Mouse (Mus musculus) right cerebral cortex, postnatal 36 days (tissue): ENCODE measurements at regions not wholly inside any gene's neighbourhood (a gene's known extent, or its start where the extent isn't known, plus 50 kb on each side); places are given as distances from the start of the nearest gene placed in this dataset.
"Not testable (repeated sequence)": the region's sequence is repeated elsewhere in the genome, so short reads cannot be mapped to it uniquely, and the experiment has no call there.

Source experiments
- DNase-seq, 2 experiments: peaks; one replicate each; pipeline ENCODE4 v3.0.0; 2022; ENCODE audit warnings: low spot score in 2 of 2, mixed read lengths in 1 of 2

- DNase-seq, result not testable (repeated sequence)
These were observed 262.6 kb upstream of the Ywhaq start for GRCm38 (mm10) chr12:21680026-21680425.

- not testable (repeated sequence) for DNase-seq
These were observed 231.9 kb upstream of the Ywhaq start for GRCm38 (mm10) chr12:21649381-21649780.

- DNase-seq, result peak; percentile 6 to 20
These were observed 196.3 kb upstream of the Ywhaq start for GRCm38 (mm10) chr12:21613781-21614180.

GRCm38 (mm10) chr12:21568415-21569040 lies 151.1 kb upstream of the Ywhaq start:
- DNase-seq, result no peak

- DNase-seq, result not testable (repeated sequence)
These were observed 126.5 kb upstream of the Ywhaq start for GRCm38 (mm10) chr12:21543962-21544361.

GRCm38 (mm10) chr12:21543153-21543894 lies 125.9 kb upstream of the Ywhaq start:
- DNase-seq, result peak; percentile 51 to 55

- no peak for DNase-seq
These were observed 114.3 kb upstream of the Ywhaq start for GRCm38 (mm10) chr12:21531766-21532165.

- not testable (repeated sequence) for DNase-seq
These were observed 111.9 kb upstream of the Ywhaq start for GRCm38 (mm10) chr12:21529367-21529766.

GRCm38 (mm10) chr12:21527336-21527735 lies 109.9 kb upstream of the Ywhaq start:
- not testable (repeated sequence) for DNase-seq

GRCm38 (mm10) chr12:21526906-21527305 lies 109.5 kb upstream of the Ywhaq start:
- not testable (repeated sequence) for DNase-seq

- not testable (repeated sequence) for DNase-seq
These were observed 108.1 kb upstream of the Ywhaq start for GRCm38 (mm10) chr12:21525567-21525966.

- DNase-seq, result no peak
These were observed 105.2 kb upstream of the Ywhaq start for GRCm38 (mm10) chr12:21522621-21523020.

GRCm38 (mm10) chr12:21519058-21519457 lies 101.6 kb upstream of the Ywhaq start:
- no peak for DNase-seq

GRCm38 (mm10) chr12:21512736-21513135 lies 95.3 kb upstream of the Ywhaq start:
- DNase-seq, result peak; percentile 41 to 67

GRCm38 (mm10) chr12:21511043-21511665 lies 93.7 kb upstream of the Ywhaq start:
- DNase-seq, result peak; percentile 75 to 85

- no peak for DNase-seq
These were observed 89.6 kb upstream of the Ywhaq start for GRCm38 (mm10) chr12:21507080-21507479.

- DNase-seq, result peak in 1 of 2 experiments; percentile 22
These were observed 88.4 kb upstream of the Ywhaq start for GRCm38 (mm10) chr12:21505731-21506368.

- no peak for DNase-seq
These were observed 85.8 kb upstream of the Ywhaq start for GRCm38 (mm10) chr12:21503250-21503649.

GRCm38 (mm10) chr12:21496974-21497373 lies 79.5 kb upstream of the Ywhaq start:
- DNase-seq, result no peak

- DNase-seq, result no peak
These were observed 78.1 kb upstream of the Ywhaq start for GRCm38 (mm10) chr12:21495511-21495910.

GRCm38 (mm10) chr12:21493471-21493870 lies 76.0 kb upstream of the Ywhaq start:
- peak in 1 of 2 experiments; percentile 29 for DNase-seq
